Comparison of ENCODE assay signal across 14 mouse cellular contexts in the genomic region with DNA sequence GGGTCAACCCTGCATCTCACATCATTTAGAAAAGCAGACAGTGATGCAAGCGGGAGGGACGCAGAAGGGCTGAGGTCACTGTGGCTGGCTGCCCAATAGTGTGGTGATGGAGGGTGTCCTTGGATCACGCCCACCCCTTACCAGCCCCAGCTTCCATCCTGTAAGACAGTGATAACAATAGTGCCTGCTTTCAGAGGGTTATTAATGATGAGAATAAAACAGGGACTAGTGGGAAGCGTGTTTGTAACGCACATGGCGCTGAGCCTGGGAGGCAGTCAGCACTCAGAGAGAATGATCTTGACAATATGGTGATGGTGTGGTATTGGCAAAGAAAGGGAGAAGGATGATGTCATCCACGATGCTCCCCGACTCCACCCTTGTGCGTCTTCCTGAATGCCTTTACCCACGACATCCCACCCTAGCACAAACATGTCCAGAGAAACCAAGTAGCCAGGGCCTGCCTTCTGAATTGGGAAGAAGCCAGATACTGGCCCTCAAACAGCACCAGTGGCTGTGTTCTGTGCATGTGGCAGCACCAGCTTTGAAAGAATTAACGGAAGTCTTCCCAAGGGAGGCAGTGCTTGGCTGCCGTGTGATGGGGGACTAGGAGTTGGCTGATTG. TPM values are rescaled to one million over a fixed set of nuclear protein-coding genes. Genes with fewer than 3 reads are reported as not detected.
A peak's percentile ranks its signal among the peaks of the same experiment; 100 is the strongest.
DNase-seq lines count a peak whose midpoint lies in the region; ATAC-seq and TF ChIP-seq lines count a peak whose summit lies in the region.
"Had no signal": no experiment of that assay in that cellular context is flagged by ENCODE, and none has a peak within 500 bp of the region (broad histone marks: within the 10 kb centered on the region; RNA-seq: fewer than 3 reads in every experiment).

No protein-coding gene starts in this region.

- H3K4me1 ChIP-seq in forebrain, embryonic 14.5 days (ENCODE audit: control insufficient read depth, insufficient read depth, low read length): peaks cover 6% of the 10 kb centered on the region; the same call in 1 of the 2 replicates
- H3K4me1 ChIP-seq in forebrain, embryonic 11.5 days (replicated peaks; ENCODE audit: control insufficient read depth, insufficient read depth, low read length): no peaks in the 10 kb centered on the region
- H3K4me1 ChIP-seq: liver, embryonic 12.5 days had no signal

- 60% methylated on average over 12 of the region's 12 CpGs for WGBS in forebrain, embryonic 14.5 days
- WGBS in forebrain, embryonic 11.5 days: 86% methylated on average over 12 of the region's 12 CpGs

- H3K4me2 ChIP-seq in forebrain, embryonic 14.5 days (ENCODE audit: low read length): no peak overlapping the region
- H3K4me2 ChIP-seq in forebrain, embryonic 11.5 days (ENCODE audit: low read depth, low read length, severe bottlenecking): no peak overlapping the region
- no peak overlapping the region for H3K4me2 ChIP-seq in myocyte (ENCODE audit: low read depth)
- H3K4me2 ChIP-seq: liver, embryonic 12.5 days; neural tube, embryonic 12.5 days had no signal

- DNase-seq in forebrain, embryonic 14.5 days (ENCODE audit: low spot score): peak; percentile 55
- no peak for DNase-seq in forebrain, embryonic 11.5 days (ENCODE audit: low spot score)
- peak; percentile 19 for DNase-seq in right cerebral cortex, postnatal 25 days
- no peak for DNase-seq in right cerebral cortex, postnatal 4 days
- DNase-seq in heart, postnatal 10 days: peak; percentile 56 to 61
- DNase-seq in T-cell, adult 2 months (ENCODE audit: low spot score): no peak
- DNase-seq in cerebellum, adult 9-11 months: no peak
- DNase-seq: adrenal gland, adult 2 months had no signal

- no peaks in the 10 kb centered on the region for H3K79me2 ChIP-seq in myocyte (ENCODE audit: control insufficient read depth, insufficient read depth)

- no peak for TF ChIP-seq POLR2A in myocyte (IDR thresholded peaks at IDR 0.05; ENCODE audit: insufficient read length, low read depth)

- intact Hi-C loops in heart, postnatal 10 days (cut with DNase I): no loop called here

- no peak overlapping the region for H3K4me3 ChIP-seq in forebrain, embryonic 14.5 days (ENCODE audit: low read depth, low read length)
- H3K4me3 ChIP-seq in forebrain, embryonic 11.5 days (ENCODE audit: low read depth, low read length): no peak overlapping the region
- H3K4me3 ChIP-seq in myocyte: no peak overlapping the region
- H3K4me3 ChIP-seq: liver, embryonic 12.5 days; neural tube, embryonic 12.5 days had no signal

- no peak overlapping the region for H3ac ChIP-seq in myocyte (ENCODE audit: control insufficient read depth, insufficient read length)

- H3K36me3 ChIP-seq in forebrain, embryonic 14.5 days (ENCODE audit: control insufficient read depth, insufficient read depth, low read length): no peaks in the 10 kb centered on the region
- no peaks in the 10 kb centered on the region for H3K36me3 ChIP-seq in forebrain, embryonic 11.5 days (ENCODE audit: control insufficient read depth, insufficient read depth, low read length)
- no peaks in the 10 kb centered on the region for H3K36me3 ChIP-seq in myocyte (ENCODE audit: control insufficient read depth, insufficient read depth)
- H3K36me3 ChIP-seq: liver, embryonic 12.5 days; neural tube, embryonic 12.5 days had no signal

- H3K27ac ChIP-seq in forebrain, embryonic 14.5 days (ENCODE audit: low read depth, low read length): no peak overlapping the region; the same call in 1 of the 2 replicates
- no peak overlapping the region for H3K27ac ChIP-seq in forebrain, embryonic 11.5 days (ENCODE audit: low read depth, low read length)
- H3K27ac ChIP-seq: liver, embryonic 12.5 days; neural tube, embryonic 12.5 days had no signal

- H3K9ac ChIP-seq in forebrain, embryonic 14.5 days (ENCODE audit: low read length): no peak overlapping the region
- H3K9ac ChIP-seq in forebrain, embryonic 11.5 days (ENCODE audit: low read length): no peak overlapping the region
- H3K9ac ChIP-seq: liver, embryonic 12.5 days; neural tube, embryonic 12.5 days had no signal

- H3K27me3 ChIP-seq in forebrain, embryonic 14.5 days (replicated peaks; ENCODE audit: control insufficient read depth, insufficient read depth, low read length): no peaks in the 10 kb centered on the region
- no peaks in the 10 kb centered on the region for H3K27me3 ChIP-seq in forebrain, embryonic 11.5 days (ENCODE audit: control insufficient read depth, insufficient read depth, low read length)
- H3K27me3 ChIP-seq in myocyte (ENCODE audit: control insufficient read depth, insufficient read depth, insufficient read length): no peaks in the 10 kb centered on the region
- H3K27me3 ChIP-seq: CH12.LX had no signal

- peak; percentile 59; the same call in 1 of the 2 replicates for ATAC-seq in forebrain, embryonic 14.5 days
- ATAC-seq in forebrain, embryonic 11.5 days (replicated peaks; ENCODE audit: low FRiP score): no peak
- ATAC-seq: liver, embryonic 12.5 days had no signal

- H3K9me3 ChIP-seq in forebrain, embryonic 14.5 days (replicated peaks; ENCODE audit: control insufficient read depth, low read length): no peaks in the 10 kb centered on the region
- no peaks in the 10 kb centered on the region for H3K9me3 ChIP-seq in forebrain, embryonic 11.5 days (ENCODE audit: control insufficient read depth, low read length)
- H3K9me3 ChIP-seq: liver, embryonic 12.5 days; neural tube, embryonic 12.5 days had no signal

TF ChIP-seq in myocyte, 11 proteins besides CTCF, POLR2A, EP300 and RAD21:
- TF ChIP-seq TCF12 (IDR thresholded peaks at IDR 0.05; ENCODE audit: insufficient read depth, poor library complexity, severe bottlenecking) (no peak), CEBPB (IDR thresholded peaks at IDR 0.05; ENCODE audit: insufficient read depth, poor library complexity, severe bottlenecking) (0 out of 2 replicates have a peak, but pooled peaks have one; percentile 29)

RNA-seq across cellular contexts. Expression of gene Tsku, which starts 27.9 kb away (rescaled TPM):
- polyA plus RNA-seq in forebrain, embryonic 14.5 days (2014; fragmentation: Nextera tagmentation; extraction: Ambion mirVana): 10.5 and 10.8 TPM in 2 replicates
- 9.0 and 9.4 TPM in 2 replicates for polyA plus RNA-seq in forebrain, embryonic 11.5 days (2014; fragmentation: Nextera tagmentation; extraction: Ambion mirVana)
- 1 to 10 TPM; 6.5 TPM for total RNA-seq in heart, postnatal 10 days (2021)
- 8.4 TPM for polyA plus RNA-seq in myocyte (2012; fragmentation: generic; extraction: Trizol)
- total RNA-seq: granulocyte monocyte progenitor cell, adult 5-6 weeks had no signal

RNA-seq across cellular contexts. Expression of gene Gucy2d, which starts 51.2 kb away (rescaled TPM):
- 0.10 and 0.16 TPM in 2 replicates for polyA plus RNA-seq in forebrain, embryonic 14.5 days (2014; fragmentation: Nextera tagmentation; extraction: Ambion mirVana)
- polyA plus RNA-seq in forebrain, embryonic 11.5 days (2014; fragmentation: Nextera tagmentation; extraction: Ambion mirVana): not detected in 2 replicates
- total RNA-seq in heart, postnatal 10 days (2021): under 1 TPM; 0.12 to 0.41 TPM
- not detected for polyA plus RNA-seq in myocyte (2012; fragmentation: generic; extraction: Trizol)
- total RNA-seq: adrenal gland, adult 2 months; CH12.LX; granulocyte monocyte progenitor cell, adult 5-6 weeks had no signal
- polyA plus RNA-seq: adrenal gland, adult 2 months; cortical plate, adult 2 months; liver, embryonic 12.5 days; neural tube, embryonic 12.5 days had no signal

Comparison
In these comparisons a context has a peak if more than half of its experiments do, and no peak if none do; other contexts are left out.
1. DNase-seq: peak in forebrain, embryonic 14.5 days (single experiment), right cerebral cortex, postnatal 25 days (single experiment) and heart, postnatal 10 days (2 of 2); none in forebrain, embryonic 11.5 days (single experiment), right cerebral cortex, postnatal 4 days (single experiment), T-cell, adult 2 months (single experiment) and cerebellum, adult 9-11 months (single experiment).